Mouse (Mus musculus) liver, postnatal 0 days (tissue): ENCODE data around the gene Apoc4. TPM values are rescaled to one million over a fixed set of nuclear protein-coding genes. Genes with fewer than 3 reads are reported as not detected.

ENCODE experiments used
- ATAC-seq: fragments of 200-750 bp; cut with Nextera tagmentation; 2 replicates; pipeline ENCODE4 v1.8.0; 2017; ENCODE audit warnings: mild to moderate bottlenecking, moderate library complexity
- DNase-seq: peaks from one replicate; pipeline ENCODE4 v3.0.0-alpha.2; 2016
- H3K27ac ChIP-seq: fragments of 300-500 bp; sonication (generic); 2 replicates; pipeline ENCODE4 v1.5.1; 2014; ENCODE audit warnings: antibody characterized with exemption, moderate library complexity, mild to moderate bottlenecking, low read depth
- H3K27me3 ChIP-seq: fragments of 300-500 bp; sonication (generic); 2 replicates; pipeline ENCODE4 v1.6.1; 2014; ENCODE audit warnings: low read length, control low read depth, mixed read lengths; ENCODE audit not compliant: insufficient read depth
- H3K36me3 ChIP-seq: fragments of 300-500 bp; sonication (generic); replicated peaks from 2 replicates; pipeline ENCODE4 v1.6.1; 2014; ENCODE audit warnings: mild to moderate bottlenecking, control low read depth, low read length, moderate library complexity, mixed read lengths; ENCODE audit not compliant: insufficient read depth
- H3K4me1 ChIP-seq: fragments of 300-500 bp; sonication (generic); 2 replicates; pipeline ENCODE4 v1.6.1; 2014; ENCODE audit warnings: antibody characterized with exemption, mild to moderate bottlenecking, control low read depth; ENCODE audit not compliant: insufficient read depth
- H3K4me2 ChIP-seq: fragments of 300-500 bp; sonication (generic); 2 replicates; pipeline ENCODE4 v1.6.1; 2014; ENCODE audit warnings: low read depth, mild to moderate bottlenecking, low read length, moderate library complexity, mixed read lengths
- H3K4me3 ChIP-seq: fragments of 300-500 bp; sonication (generic); 2 replicates; pipeline ENCODE4 v1.5.1; 2014; ENCODE audit warnings: low read depth, low read length
- H3K9ac ChIP-seq: fragments of 300-500 bp; sonication (generic); replicated peaks from 2 replicates; pipeline ENCODE4 v1.6.1; 2014; ENCODE audit warnings: mild to moderate bottlenecking, moderate library complexity
- H3K9me3 ChIP-seq: fragments of 300-500 bp; sonication (generic); 2 replicates; pipeline ENCODE4 v1.6.1; 2016; ENCODE audit warnings: mild to moderate bottlenecking, control low read depth, low read length, mixed read lengths
- CTCF ChIP-seq: sonication (generic); IDR thresholded peaks from 2 replicates; pipeline ENCODE4 v1.5.1; 2016; ENCODE audit warnings: antibody characterized with exemption, low read depth
- EP300 ChIP-seq: IDR thresholded peaks from 2 replicates; pipeline ENCODE4 v1.6.1; 2016; ENCODE audit warnings: antibody characterized with exemption, low read depth, mild to moderate bottlenecking
- whole genome bisulfite sequencing: fragments of 180-500 bp; shearing (Covaris S2); extraction: QIAGEN DNeasy Blood & Tissue Kit; methylation state at CpG from one replicate; pipeline ENCODE4 v1.1.7; 2014; ENCODE audit not compliant: insufficient replicate concordance; 5-methylcytosine and 5-hydroxymethylcytosine counted together
- polyA plus RNA-seq: library from polyadenylated mRNA; unstranded; fragments of >200 nt; fragmentation: Nextera tagmentation; extraction: Ambion mirVana; gene quantifications from 2 replicates; pipeline ENCODE4 v1.2.1, GENCODE M21; 2015

The Apoc4 gene
- polyA plus RNA-seq, 1 experiment from 2014 or later, result 2,808 TPM

- peak; percentile 42 for DNase-seq
- peak within 1 kb of the TSS; percentile 20 for H3K4me3 ChIP-seq
Observed at GRCm38 (mm10) chr7:19677872-19678271, 3.4 kb downstream of the Apoc4 start, which contains the start of gene Apoc2. TSS of gene Apoc2 (minus strand) at chr7:19677941.

GRCm38 (mm10) chr7:19676662-19677061 is 4.6 kb downstream of the Apoc4 start:
- 74% methylated on average over 1 of the region's 1 CpGs for WGBS
- Histone ChIP-seq H3K4me1 (peaks cover 13% of the 10 kb centered on the region), H3K4me2 (peak overlapping the region; percentile 48), H3K27me3 (no peaks in the 10 kb centered on the region), H3K27ac (peak overlapping the region; percentile 98), H3K9me3 (no peaks in the 10 kb centered on the region), H3K36me3 (no peaks in the 10 kb centered on the region), H3K9ac (peak overlapping the region; percentile 33), H3K4me3 (no peak overlapping the region)
- DNase-seq (peak; percentile 62), ATAC-seq (peak; percentile 52)
- TF ChIP-seq EP300, result 0 out of 2 replicates have a peak, but pooled peaks have one; percentile 6
- no peak for TF ChIP-seq CTCF

More at GRCm38 (mm10) chr7:19677872-19678271, 3.4 kb downstream of the Apoc4 start, which contains the start of gene Apoc2:
- peak; percentile 53 for ATAC-seq
- TF ChIP-seq CTCF (no peak), EP300 (peak; percentile 68)
- Histone ChIP-seq H3K27ac (peak within 1 kb of the TSS; percentile 98), H3K9ac (peak within 1 kb of the TSS; percentile 62), H3K36me3 (no peaks in the 10 kb centered on the region), H3K27me3 (no peaks in the 10 kb centered on the region), H3K4me1 (peaks cover 20% of the 10 kb centered on the region), H3K4me2 (peak within 1 kb of the TSS; percentile 62), H3K9me3 (no peaks in the 10 kb centered on the region)
- 47% methylated on average over 8 of the region's 8 CpGs for WGBS

- ATAC-seq (peak; percentile 21), DNase-seq (peak; percentile 52)
- no peak overlapping the region; the same call in 1 of the 2 replicates for H3K4me3 ChIP-seq
- H3K9me3 ChIP-seq, result no peaks in the 10 kb centered on the region
- TF ChIP-seq EP300, result no peak
- TF ChIP-seq CTCF, result no peak
- WGBS, result 39% methylated on average over 10 of the region's 10 CpGs
- H3K4me2 ChIP-seq, result peak overlapping the region; percentile 48
- 0 out of 2 replicates have a peak, but pooled peaks cover 3% of the 10 kb centered on the region for H3K36me3 ChIP-seq
- no peaks in the 10 kb centered on the region for H3K27me3 ChIP-seq
- peak overlapping the region; percentile 33 for H3K9ac ChIP-seq
- H3K27ac ChIP-seq, result peak overlapping the region; percentile 98
- H3K4me1 ChIP-seq, result peaks cover 9% of the 10 kb centered on the region
Observed at GRCm38 (mm10) chr7:19675824-19676223, 5.5 kb downstream of the Apoc4 start.

GRCm38 (mm10) chr7:19673083-19673699 is 8.1 kb downstream of the Apoc4 start:
- H3K27me3 ChIP-seq, result no peaks in the 10 kb centered on the region
- WGBS, result 62% methylated on average over 14 of the region's 14 CpGs
- no peak overlapping the region for H3K9ac ChIP-seq
- DNase-seq (no peak), ATAC-seq (no peak)
- no peaks in the 10 kb centered on the region for H3K9me3 ChIP-seq
- H3K4me1 ChIP-seq, result peaks cover 19% of the 10 kb centered on the region
- no peak overlapping the region for H3K27ac ChIP-seq
- H3K4me2 ChIP-seq, result no peak overlapping the region
- H3K4me3 ChIP-seq, result no peak overlapping the region
- no peak for TF ChIP-seq EP300
- no peak for TF ChIP-seq CTCF
- 0 out of 2 replicates have a peak, but pooled peaks cover 3% of the 10 kb centered on the region for H3K36me3 ChIP-seq

GRCm38 (mm10) chr7:19671511-19671910 is 9.8 kb downstream of the Apoc4 start:
- ATAC-seq (no peak), DNase-seq (no peak)
- no peaks in the 10 kb centered on the region for H3K9me3 ChIP-seq
- H3K4me1 ChIP-seq, result peaks cover 15% of the 10 kb centered on the region
- no peaks in the 10 kb centered on the region for H3K27me3 ChIP-seq
- no peak overlapping the region for H3K4me2 ChIP-seq
- no peak overlapping the region for H3K27ac ChIP-seq
- TF ChIP-seq EP300, result no peak
- TF ChIP-seq CTCF, result no peak
- no peak overlapping the region for H3K9ac ChIP-seq
- WGBS, result 76% methylated on average over 10 of the region's 10 CpGs
- H3K4me3 ChIP-seq, result no peak overlapping the region
- H3K36me3 ChIP-seq, result 0 out of 2 replicates have a peak, but pooled peaks cover 3% of the 10 kb centered on the region

GRCm38 (mm10) chr7:19668947-19669721 is 12.1 kb downstream of the Apoc4 start:
- 5% methylated on average over 10 of the region's 10 CpGs for WGBS
- DNase-seq (peak; percentile 91), ATAC-seq (peak; percentile 64)
- H3K27me3 ChIP-seq, result no peaks in the 10 kb centered on the region
- peaks cover 22% of the 10 kb centered on the region for H3K4me1 ChIP-seq
- 0 out of 2 replicates have a peak, but pooled peaks cover 3% of the 10 kb centered on the region for H3K36me3 ChIP-seq
- peak overlapping the region; percentile 55 for H3K4me2 ChIP-seq
- H3K9me3 ChIP-seq, result no peaks in the 10 kb centered on the region
- TF ChIP-seq EP300, result peak; percentile 49; the same call in 1 of the 2 replicates
- peak; percentile 99 for TF ChIP-seq CTCF
- peak overlapping the region; percentile 48 for H3K9ac ChIP-seq
- no peak overlapping the region; the same call in 1 of the 2 replicates for H3K4me3 ChIP-seq
- H3K27ac ChIP-seq, result peak overlapping the region; percentile 90
